Mouse (Mus musculus) limb, embryonic 11.5 days (tissue): ENCODE data around the gene Gstm3. TPM values are rescaled to one million over a fixed set of nuclear protein-coding genes. Genes with fewer than 3 reads are reported as not detected.

Source experiments
- ATAC-seq: fragments of 200-750 bp; cut with Nextera tagmentation; 2 replicates; pipeline ENCODE4 v1.8.0; 2017; ENCODE audit warnings: low read depth; ENCODE audit not compliant: insufficient number of reproducible peaks, low FRiP score, low TSS enrichment
- DNase-seq: peaks from one replicate; pipeline ENCODE4 v3.0.0-alpha.2; 2015; ENCODE audit warnings: low spot score
- H3K27ac ChIP-seq: fragments of 300-500 bp; sonication (generic); replicated peaks from 2 replicates; pipeline ENCODE4 v1.5.1; 2014; ENCODE audit warnings: low read depth, mild to moderate bottlenecking, low read length
- H3K27me3 ChIP-seq: fragments of 300-500 bp; sonication (generic); 2 replicates; pipeline ENCODE4 v1.6.1; 2014; ENCODE audit warnings: mild to moderate bottlenecking, low read length, mixed read lengths; ENCODE audit not compliant: control insufficient read depth, insufficient read depth
- H3K36me3 ChIP-seq: fragments of 300-500 bp; sonication (generic); 2 replicates; pipeline ENCODE4 v1.6.1; 2014; ENCODE audit warnings: mild to moderate bottlenecking, low read length, moderate library complexity, mixed read lengths; ENCODE audit not compliant: control insufficient read depth, insufficient read depth
- H3K4me1 ChIP-seq: fragments of 300-500 bp; sonication (generic); 2 replicates; pipeline ENCODE4 v1.6.1; 2014; ENCODE audit warnings: low read length, mixed read lengths; ENCODE audit not compliant: control insufficient read depth, insufficient read depth
- H3K4me2 ChIP-seq: fragments of 300-500 bp; sonication (generic); 2 replicates; pipeline ENCODE4 v1.6.1; 2014; ENCODE audit warnings: low read depth, mild to moderate bottlenecking, moderate library complexity; ENCODE audit not compliant: severe bottlenecking
- H3K4me3 ChIP-seq: fragments of 300-500 bp; sonication (generic); 2 replicates; pipeline ENCODE4 v1.5.1; 2014; ENCODE audit warnings: low read depth, low read length
- H3K9ac ChIP-seq: fragments of 300-500 bp; sonication (generic); 2 replicates; pipeline ENCODE4 v1.6.1; 2014; ENCODE audit warnings: mild to moderate bottlenecking, low read length
- H3K9me3 ChIP-seq: fragments of 300-500 bp; sonication (generic); 2 replicates; pipeline ENCODE4 v1.6.1; 2016; ENCODE audit warnings: low read length; ENCODE audit not compliant: control insufficient read depth
- WGBS: fragments of 180-500 bp; shearing (Covaris S2); extraction: QIAGEN DNeasy Blood & Tissue Kit; methylation state at CpG from one replicate; pipeline ENCODE4 v1.1.7; 2014; 5-methylcytosine and 5-hydroxymethylcytosine counted together
- polyA plus RNA-seq: library from polyadenylated mRNA; unstranded; fragments of >200 nt; fragmentation: Nextera tagmentation; extraction: Ambion mirVana; gene quantifications from 2 replicates; pipeline ENCODE4 v1.2.1, GENCODE M21; 2014

Gstm3 gene
- polyA plus RNA-seq, 1 experiment from 2014 or later, result not detected

GRCm38 (mm10) chr3:107943239-107943990, 25.7 kb downstream of the Gstm3 start, which contains the start of gene Gstm6:
TSS of gene Gstm6 (minus strand) at chr3:107943749.
- no peaks in the 10 kb centered on the region for H3K4me1 ChIP-seq
- ATAC-seq, result no peak
- peak; percentile 41 for DNase-seq
- no peaks in the 10 kb centered on the region for H3K9me3 ChIP-seq
- peak within 1 kb of the TSS; percentile 31 for H3K4me2 ChIP-seq
- H3K36me3 ChIP-seq, result no peaks in the 10 kb centered on the region
- 14% methylated on average over 20 of the region's 20 CpGs for WGBS
- H3K27ac ChIP-seq, result no peak within 1 kb of the TSS
- no peaks in the 10 kb centered on the region for H3K27me3 ChIP-seq
- no peak within 1 kb of the TSS for H3K9ac ChIP-seq
- H3K4me3 ChIP-seq, result peak within 1 kb of the TSS; percentile 2; the same call in 1 of the 2 replicates

- H3K9me3 ChIP-seq, result no peaks in the 10 kb centered on the region
- no peak overlapping the region for H3K27ac ChIP-seq
- no peaks in the 10 kb centered on the region for H3K4me1 ChIP-seq
- no peaks in the 10 kb centered on the region for H3K36me3 ChIP-seq
- DNase-seq (no peak), ATAC-seq (no peak)
- no peaks in the 10 kb centered on the region for H3K27me3 ChIP-seq
- 82% methylated on average over 4 of the region's 4 CpGs for WGBS
- no peak overlapping the region for H3K4me2 ChIP-seq
- no peak overlapping the region for H3K9ac ChIP-seq
- no peak overlapping the region for H3K4me3 ChIP-seq
Observed at GRCm38 (mm10) chr3:107941261-107941660, 27.8 kb downstream of the Gstm3 start.

GRCm38 (mm10) chr3:107940524-107940923, 28.6 kb downstream of the Gstm3 start:
- DNase-seq (no peak), ATAC-seq (no peak)
- H3K9ac ChIP-seq, result no peak overlapping the region
- 74% methylated on average over 7 of the region's 7 CpGs for WGBS
- H3K27me3 ChIP-seq, result no peaks in the 10 kb centered on the region
- no peaks in the 10 kb centered on the region for H3K4me1 ChIP-seq
- no peak overlapping the region for H3K4me3 ChIP-seq
- H3K4me2 ChIP-seq, result no peak overlapping the region
- H3K9me3 ChIP-seq, result no peaks in the 10 kb centered on the region
- H3K27ac ChIP-seq, result no peak overlapping the region
- H3K36me3 ChIP-seq, result no peaks in the 10 kb centered on the region

- Histone ChIP-seq H3K27ac (no peak overlapping the region), H3K4me2 (no peak overlapping the region), H3K9ac (no peak overlapping the region), H3K9me3 (no peaks in the 10 kb centered on the region), H3K4me1 (no peaks in the 10 kb centered on the region), H3K36me3 (no peaks in the 10 kb centered on the region), H3K27me3 (no peaks in the 10 kb centered on the region), H3K4me3 (no peak overlapping the region)
- DNase-seq (no peak), ATAC-seq (no peak)
- 86% methylated on average over 4 of the region's 4 CpGs for WGBS
Observed at GRCm38 (mm10) chr3:107939830-107940229, 29.3 kb downstream of the Gstm3 start.

GRCm38 (mm10) chr3:107939403-107939802, 29.7 kb downstream of the Gstm3 start:
- Histone ChIP-seq H3K27me3 (no peaks in the 10 kb centered on the region), H3K4me2 (no peak overlapping the region), H3K4me1 (no peaks in the 10 kb centered on the region), H3K27ac (no peak overlapping the region), H3K4me3 (no peak overlapping the region), H3K9ac (no peak overlapping the region), H3K36me3 (no peaks in the 10 kb centered on the region), H3K9me3 (no peaks in the 10 kb centered on the region)
- no peak for ATAC-seq
- peak; percentile 76 for DNase-seq
- 42% methylated on average over 3 of the region's 3 CpGs for whole genome bisulfite sequencing

- H3K9ac ChIP-seq, result no peak overlapping the region
- 0 out of 2 replicates have a peak, but pooled peaks cover 2% of the 10 kb centered on the region for H3K4me1 ChIP-seq
- no peak overlapping the region for H3K27ac ChIP-seq
- ATAC-seq (no peak), DNase-seq (no peak)
- H3K4me2 ChIP-seq, result no peak overlapping the region
- 68% methylated on average over 3 of the region's 3 CpGs for WGBS
- H3K9me3 ChIP-seq, result no peaks in the 10 kb centered on the region
- no peak overlapping the region for H3K4me3 ChIP-seq
- H3K27me3 ChIP-seq, result no peaks in the 10 kb centered on the region
- H3K36me3 ChIP-seq, result no peaks in the 10 kb centered on the region
Observed at GRCm38 (mm10) chr3:107935888-107936287, 33.2 kb downstream of the Gstm3 start.

GRCm38 (mm10) chr3:107935268-107935667, 33.8 kb downstream of the Gstm3 start:
- 88% methylated on average over 3 of the region's 3 CpGs for WGBS
- DNase-seq, result no peak
- no peaks in the 10 kb centered on the region for H3K27me3 ChIP-seq

GRCm38 (mm10) chr3:107932128-107932527, 37.0 kb downstream of the Gstm3 start:
- 0 out of 2 replicates have a peak, but pooled peaks cover 2% of the 10 kb centered on the region for H3K4me1 ChIP-seq
- no peak overlapping the region for H3K27ac ChIP-seq
- no peaks in the 10 kb centered on the region for H3K27me3 ChIP-seq
- DNase-seq (no peak), ATAC-seq (peak; percentile 2; the same call in 1 of the 2 replicates)
- no peak overlapping the region for H3K9ac ChIP-seq
- no peak overlapping the region for H3K4me2 ChIP-seq
- H3K36me3 ChIP-seq, result no peaks in the 10 kb centered on the region
- H3K9me3 ChIP-seq, result no peaks in the 10 kb centered on the region
- WGBS, result 69% methylated on average over 6 of the region's 6 CpGs
- H3K4me3 ChIP-seq, result no peak overlapping the region

More at GRCm38 (mm10) chr3:107935268-107935667, 33.8 kb downstream of the Gstm3 start:
- 0 out of 2 replicates have a peak, but pooled peaks cover 2% of the 10 kb centered on the region for H3K4me1 ChIP-seq
- ATAC-seq, result no peak
- no peak overlapping the region for H3K9ac ChIP-seq
- H3K4me2 ChIP-seq, result no peak overlapping the region
- H3K9me3 ChIP-seq, result no peaks in the 10 kb centered on the region
- no peak overlapping the region for H3K27ac ChIP-seq
- no peak overlapping the region for H3K4me3 ChIP-seq
- H3K36me3 ChIP-seq, result no peaks in the 10 kb centered on the region
